Mouse (Mus musculus) kidney, adult 2 months (tissue): ENCODE results near the gene Ptprs.

Experiments used
- CTCF ChIP-seq: fragments of 200-500 bp; conservative IDR thresholded peaks from 2 replicates; pipeline ENCODE4 v1.5.1; 2011; ENCODE audit warnings: low read depth, mild to moderate bottlenecking, control low read depth, low read length, moderate library complexity, mixed read lengths; ENCODE audit not compliant: insufficient read depth, insufficient read length
- POLR2A ChIP-seq: fragments of 200-500 bp; IDR thresholded peaks from one replicate; pipeline ENCODE4 v1.6.1; 2011; ENCODE audit warnings: low read depth, low read length, control low read depth

DNA sequence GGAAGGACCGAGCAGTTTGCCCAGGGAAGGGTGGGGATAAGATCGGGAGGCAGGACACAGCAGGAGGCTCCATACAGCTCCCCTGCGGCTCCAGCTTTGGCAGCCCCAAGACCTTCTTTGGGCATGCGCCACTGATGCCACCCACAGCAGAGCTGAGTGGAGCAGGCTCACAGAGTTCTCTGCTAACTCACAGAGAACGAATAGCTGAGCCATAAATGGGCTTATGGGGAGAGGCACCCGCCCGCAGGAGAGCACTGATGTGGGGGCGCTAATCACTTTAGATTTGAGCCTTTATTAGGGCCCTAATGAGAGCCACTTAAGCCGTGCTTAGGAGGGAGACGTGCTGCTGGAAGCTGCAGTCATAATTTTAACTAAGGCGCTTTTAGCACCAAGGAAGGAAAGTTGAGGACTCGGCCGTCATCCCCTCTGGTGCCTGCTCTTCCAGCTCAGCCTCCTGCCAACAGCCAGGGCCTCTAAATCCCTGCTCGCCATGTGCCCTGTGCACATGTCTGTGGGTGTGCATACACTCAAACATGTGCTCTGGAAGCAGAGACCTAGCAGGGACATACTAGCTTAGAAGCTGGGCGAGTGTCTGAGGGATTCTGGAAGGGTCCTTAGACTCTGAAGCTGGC, 105.1 kb downstream of the Ptprs start:
- TF ChIP-seq CTCF, result no peak
- TF ChIP-seq POLR2A, result no peak
